Mouse (Mus musculus) hindbrain, postnatal 0 days (tissue): ENCODE measurements at regions not wholly inside any gene's neighbourhood (a gene's known extent, or its start where the extent isn't known, plus 50 kb on each side); places are given as distances from the start of the nearest gene placed in this dataset.

Source experiments
- ATAC-seq: fragments of 200-750 bp; cut with Nextera tagmentation; 2 replicates; pipeline ENCODE4 v1.8.0; 2017; ENCODE audit warnings: mild to moderate bottlenecking, moderate TSS enrichment, moderate library complexity
- DNase-seq: peaks from one replicate; pipeline ENCODE4 v3.0.0-alpha.2; 2015; ENCODE audit warnings: low spot score
- H3K27ac ChIP-seq: fragments of 300-500 bp; sonication (generic); 2 replicates; pipeline ENCODE4 v1.5.1; 2014; ENCODE audit warnings: mild to moderate bottlenecking
- H3K27me3 ChIP-seq: fragments of 300-500 bp; sonication (generic); 2 replicates; pipeline ENCODE4 v1.6.1; 2014; ENCODE audit warnings: low read length, mixed read lengths; ENCODE audit not compliant: insufficient read depth
- H3K36me3 ChIP-seq: fragments of 300-500 bp; sonication (generic); 2 replicates; pipeline ENCODE4 v1.6.1; 2014; ENCODE audit warnings: low read length, mixed read lengths; ENCODE audit not compliant: insufficient read depth
- H3K4me1 ChIP-seq: fragments of 300-500 bp; sonication (generic); 2 replicates; pipeline ENCODE4 v1.6.1; 2014; ENCODE audit warnings: antibody characterized with exemption, low read length, mixed read lengths; ENCODE audit not compliant: insufficient read depth
- H3K4me2 ChIP-seq: fragments of 300-500 bp; sonication (generic); 2 replicates; pipeline ENCODE4 v1.6.1; 2014; ENCODE audit warnings: low read depth, mild to moderate bottlenecking, low read length, moderate library complexity, mixed read lengths
- H3K4me3 ChIP-seq: fragments of 300-500 bp; sonication (generic); 2 replicates; pipeline ENCODE4 v1.5.1; 2014; ENCODE audit warnings: low read length
- H3K9ac ChIP-seq: fragments of 300-500 bp; sonication (generic); replicated peaks from 2 replicates; pipeline ENCODE4 v1.6.1; 2014; ENCODE audit warnings: mild to moderate bottlenecking, low read length, moderate library complexity, mixed read lengths
- H3K9me3 ChIP-seq: fragments of 300-500 bp; sonication (generic); 2 replicates; pipeline ENCODE4 v1.6.1; 2016; ENCODE audit warnings: low read length, mixed read lengths
- CTCF ChIP-seq: IDR thresholded peaks from 2 replicates; pipeline ENCODE4 v1.5.1; 2016; ENCODE audit warnings: antibody characterized with exemption, control low read depth, low read depth
- WGBS: fragments of 180-500 bp; shearing (Covaris S2); extraction: QIAGEN DNeasy Blood & Tissue Kit; methylation state at CpG from one replicate; pipeline ENCODE4 v1.1.7; 2014; 5-methylcytosine and 5-hydroxymethylcytosine counted together

DNA sequence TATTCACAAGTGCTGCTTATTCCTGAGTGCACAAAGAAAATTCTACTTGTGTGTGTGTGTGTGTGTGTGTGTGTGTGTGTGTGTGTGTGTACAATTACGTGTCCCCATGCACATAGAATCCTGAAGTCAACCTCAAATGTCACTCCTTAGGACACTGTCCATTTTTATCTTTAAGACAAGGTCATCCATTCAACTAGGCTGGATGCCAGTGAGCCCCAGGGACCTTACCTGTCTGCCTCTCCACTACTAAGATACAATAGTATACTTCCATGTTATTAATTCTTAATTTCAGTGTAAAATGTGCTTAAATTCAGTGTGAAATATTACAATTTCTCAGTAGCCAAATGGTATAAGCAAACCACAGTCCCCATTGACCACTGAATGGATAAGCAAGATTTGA lies 193.5 kb upstream of the Nabp1 start:
- H3K9ac ChIP-seq, result no peak overlapping the region
- 50% methylated on average over 1 of the region's 1 CpGs for WGBS
- ATAC-seq, result no peak

DNA sequence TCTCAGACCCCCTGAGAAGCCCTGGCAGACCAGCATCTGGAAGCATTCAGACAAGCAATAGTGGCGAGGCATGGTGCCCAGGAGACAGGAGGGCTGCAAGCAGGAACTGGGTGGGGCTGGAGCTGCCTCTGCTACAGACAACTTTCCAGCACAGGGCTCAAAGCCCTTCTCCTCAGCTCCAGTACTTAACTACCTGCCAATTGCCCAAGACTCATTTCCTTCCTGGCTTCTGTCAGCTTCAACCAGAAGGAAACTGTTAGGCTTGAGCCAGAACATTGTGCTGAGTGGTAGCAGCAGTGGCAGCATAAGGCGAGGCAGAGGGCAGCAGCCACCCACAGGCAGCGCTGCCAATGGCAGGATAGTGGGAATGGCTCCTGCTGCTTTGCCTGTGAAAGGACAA lies 193.1 kb upstream of the Nabp1 start:
- DNase-seq (peak; percentile 67), ATAC-seq (peak; percentile 86)
- peak; percentile 67 for TF ChIP-seq CTCF
- Histone ChIP-seq H3K27me3 (no peaks in the 10 kb centered on the region), H3K4me3 (no peak overlapping the region), H3K4me2 (no peak overlapping the region), H3K9ac (no peak overlapping the region), H3K36me3 (no peaks in the 10 kb centered on the region), H3K9me3 (no peaks in the 10 kb centered on the region), H3K4me1 (no peaks in the 10 kb centered on the region), H3K27ac (peak overlapping the region; percentile 32; the same call in 1 of the 2 replicates)
- 29% methylated on average over 3 of the region's 3 CpGs for whole genome bisulfite sequencing

More for the DNA sequence above, 193.5 kb upstream of the Nabp1 start:
- H3K9me3 ChIP-seq, result no peaks in the 10 kb centered on the region
- no peaks in the 10 kb centered on the region for H3K4me1 ChIP-seq
- H3K27me3 ChIP-seq, result no peaks in the 10 kb centered on the region
- DNase-seq, result no peak
- no peak overlapping the region for H3K4me3 ChIP-seq
- no peak overlapping the region for H3K4me2 ChIP-seq
- no peak for TF ChIP-seq CTCF
- no peaks in the 10 kb centered on the region for H3K36me3 ChIP-seq
- 0 out of 2 replicates have a peak overlapping the region, but pooled peaks have one; percentile 4 for H3K27ac ChIP-seq

DNA sequence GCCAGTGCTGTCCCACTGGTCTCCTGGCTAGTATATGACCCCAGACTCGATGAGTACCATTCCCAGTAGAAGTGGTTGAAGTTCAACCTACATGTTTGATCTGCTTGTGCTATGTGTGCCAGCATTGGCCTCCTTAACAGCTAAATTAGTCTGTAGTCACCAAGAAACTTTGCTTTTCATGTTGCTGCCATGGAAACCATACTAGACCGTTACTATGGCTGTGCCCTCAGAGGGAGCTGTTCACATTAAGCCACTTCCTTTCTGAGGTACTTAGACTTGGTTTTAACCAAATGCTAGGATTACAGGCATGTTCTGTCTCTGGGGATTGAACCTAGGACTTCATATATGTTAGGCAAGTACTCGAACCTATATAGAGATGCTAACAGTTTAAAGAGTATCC lies 191.8 kb upstream of the Nabp1 start:
- WGBS, result 57% methylated on average over 3 of the region's 3 CpGs

DNA sequence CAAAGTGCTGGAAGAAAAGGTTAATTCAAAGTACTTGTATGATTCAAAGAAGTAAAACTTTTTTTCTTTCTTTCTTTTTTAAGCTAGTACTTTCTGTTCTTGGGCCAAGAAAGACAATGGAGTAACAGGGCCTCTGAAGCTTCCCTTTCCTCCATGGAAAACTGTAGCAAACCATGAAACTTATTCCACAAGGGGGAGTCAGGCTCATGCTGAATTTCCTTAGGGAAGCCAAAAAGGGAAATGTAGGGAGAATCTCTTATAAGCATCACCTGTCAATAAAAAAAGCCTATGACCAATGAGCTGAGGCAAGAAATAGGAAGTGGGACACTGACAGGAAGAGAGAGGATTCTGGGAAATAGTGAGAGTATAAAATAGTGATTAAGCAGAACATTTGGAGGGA lies 190.7 kb upstream of the Nabp1 start:
- H3K4me1 ChIP-seq, result no peaks in the 10 kb centered on the region
- H3K4me3 ChIP-seq, result no peak overlapping the region
- no peak overlapping the region for H3K4me2 ChIP-seq
- TF ChIP-seq CTCF, result peak; percentile 76
- peak; percentile 70 for DNase-seq
- no peaks in the 10 kb centered on the region for H3K36me3 ChIP-seq
- H3K9ac ChIP-seq, result no peak overlapping the region
- H3K9me3 ChIP-seq, result no peaks in the 10 kb centered on the region
- H3K27me3 ChIP-seq, result no peaks in the 10 kb centered on the region
- no peak for ATAC-seq
- H3K27ac ChIP-seq, result no peak overlapping the region

More for the DNA sequence above, 191.8 kb upstream of the Nabp1 start:
- Histone ChIP-seq H3K36me3 (no peaks in the 10 kb centered on the region), H3K27ac (no peak overlapping the region), H3K4me3 (no peak overlapping the region), H3K27me3 (no peaks in the 10 kb centered on the region), H3K4me1 (no peaks in the 10 kb centered on the region), H3K9me3 (no peaks in the 10 kb centered on the region), H3K4me2 (no peak overlapping the region), H3K9ac (no peak overlapping the region)
- TF ChIP-seq CTCF, result no peak
- DNase-seq, result peak; percentile 18
- ATAC-seq, result no peak

DNA sequence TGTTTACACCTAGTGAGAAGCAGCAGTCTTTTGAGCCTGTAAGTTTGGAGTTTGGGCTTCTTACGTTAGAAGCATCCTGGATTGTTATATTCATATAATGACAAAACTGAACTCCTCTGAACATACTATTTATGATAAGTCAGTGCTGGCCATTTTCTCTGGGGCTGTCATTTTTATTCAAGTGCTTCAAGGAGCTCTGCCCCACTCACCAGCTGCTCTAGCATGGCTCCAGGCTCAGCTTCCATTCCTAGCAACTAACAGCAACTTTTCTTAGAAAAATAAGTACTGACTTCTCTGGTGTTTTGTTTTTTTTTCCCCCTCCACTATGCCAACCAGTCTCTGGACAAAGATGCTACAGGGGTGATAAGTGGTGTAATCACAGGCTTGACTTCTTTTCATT lies 182.3 kb upstream of the Nabp1 start:
- Histone ChIP-seq H3K4me3 (no peak overlapping the region), H3K27ac (no peak overlapping the region), H3K9ac (no peak overlapping the region), H3K36me3 (no peaks in the 10 kb centered on the region), H3K27me3 (no peaks in the 10 kb centered on the region), H3K4me1 (no peaks in the 10 kb centered on the region), H3K9me3 (no peaks in the 10 kb centered on the region), H3K4me2 (no peak overlapping the region)
- WGBS, result 92% methylated on average over 1 of the region's 1 CpGs
- no peak for TF ChIP-seq CTCF
- no peak for ATAC-seq
- no peak for DNase-seq

DNA sequence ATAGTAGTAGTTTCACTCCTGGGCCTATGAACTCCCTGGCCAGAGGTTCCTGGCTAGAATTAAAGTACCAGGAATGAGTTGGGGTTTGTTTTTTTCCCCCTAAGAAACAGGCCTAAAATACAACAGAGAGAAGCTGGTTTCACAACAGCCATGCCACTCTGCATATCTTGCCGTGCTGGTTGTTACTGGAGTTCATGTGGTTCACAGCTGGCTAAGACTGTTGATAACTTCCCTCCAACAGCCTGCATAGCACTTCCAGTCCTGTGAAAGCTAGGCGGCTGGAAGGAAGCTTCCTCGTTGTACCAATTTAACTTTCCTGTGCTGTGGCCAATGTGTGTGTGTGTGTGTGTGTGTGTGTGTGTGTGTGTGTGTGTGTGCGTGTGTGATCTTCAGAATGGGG lies 179.0 kb upstream of the Nabp1 start:
- Histone ChIP-seq H3K27ac (no peak overlapping the region), H3K9me3 (no peaks in the 10 kb centered on the region), H3K4me3 (no peak overlapping the region), H3K27me3 (no peaks in the 10 kb centered on the region), H3K4me2 (no peak overlapping the region), H3K9ac (no peak overlapping the region), H3K36me3 (no peaks in the 10 kb centered on the region), H3K4me1 (no peaks in the 10 kb centered on the region)
- ATAC-seq, result no peak
- 80% methylated on average over 4 of the region's 4 CpGs for WGBS
- DNase-seq, result no peak
- no peak for TF ChIP-seq CTCF

DNA sequence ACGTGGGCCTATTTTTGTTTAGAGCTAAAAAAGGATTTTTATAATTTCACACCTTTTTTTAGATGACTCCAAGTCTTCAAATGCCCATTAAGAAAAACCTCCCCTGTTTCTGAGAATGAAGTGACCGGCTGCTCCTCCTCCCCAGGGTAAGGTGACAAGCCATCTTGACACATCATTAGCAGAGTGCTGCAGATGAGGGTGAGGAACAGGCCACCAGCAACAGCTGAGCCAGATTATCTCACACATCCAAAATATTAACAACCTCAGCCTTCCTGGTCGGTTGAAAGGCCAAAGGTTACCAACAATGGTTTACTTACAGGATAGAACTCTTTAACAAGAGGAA lies 172.4 kb upstream of the Nabp1 start:
- no peaks in the 10 kb centered on the region for H3K36me3 ChIP-seq
- no peak overlapping the region for H3K9ac ChIP-seq
- H3K4me1 ChIP-seq, result no peaks in the 10 kb centered on the region
- H3K27me3 ChIP-seq, result no peaks in the 10 kb centered on the region
- WGBS, result 29% methylated on average over 3 of the region's 3 CpGs
- H3K4me2 ChIP-seq, result no peak overlapping the region
- H3K4me3 ChIP-seq, result no peak overlapping the region
- peak; percentile 49 for DNase-seq
- ATAC-seq, result peak; percentile 89
- H3K9me3 ChIP-seq, result no peaks in the 10 kb centered on the region
- no peak overlapping the region for H3K27ac ChIP-seq
- TF ChIP-seq CTCF, result no peak
